Mouse (Mus musculus) MEL (cell line): Measurements from ENCODE around the gene Nkx2-1. TPM values are rescaled to one million over a fixed set of nuclear protein-coding genes. Genes with fewer than 3 reads are reported as not detected.

Experiments
- DNase-seq: peaks from one replicate; pipeline ENCODE4 v3.0.0; 2011; ENCODE audit warnings: low read depth, low spot score
- H3K27ac ChIP-seq: 2 replicates; pipeline ENCODE4 v1.5.1; 2012; ENCODE audit warnings: low read depth, mild to moderate bottlenecking, control low read depth, low read length, moderate library complexity; ENCODE audit not compliant: control insufficient read depth
- H3K27me3 ChIP-seq, 2 experiments: fragments of 150-350 bp in 1 of 2; sonication (generic) in 1 of 2; 2 replicates each; pipeline ENCODE4 v1.6.1; 2012; ENCODE audit warnings: low read length in 2 of 2, mild to moderate bottlenecking in 2 of 2, improper control_type of control experiment in 1 of 2, moderate library complexity in 1 of 2; ENCODE audit not compliant: insufficient read depth in 2 of 2, control insufficient read depth in 1 of 2
- H3K36me3 ChIP-seq, 2 experiments: 2 replicates each; pipeline ENCODE4 v1.6.1; 2012 to 2014; ENCODE audit warnings: low read length in 2 of 2, improper control_type of control experiment in 1 of 2, inconsistent platforms in 1 of 2, mild to moderate bottlenecking in 1 of 2; ENCODE audit not compliant: insufficient read depth in 2 of 2, control insufficient read depth in 1 of 2
- H3K4me1 ChIP-seq, 2 experiments: fragments of 150-350 bp in 1 of 2; sonication (generic) in 1 of 2; 2 replicates each; pipeline ENCODE4 v1.6.1; 2012; ENCODE audit warnings: low read length in 2 of 2, improper control_type of control experiment in 1 of 2, mild to moderate bottlenecking in 1 of 2; ENCODE audit not compliant: insufficient read depth in 2 of 2, control insufficient read depth in 1 of 2
- H3K4me3 ChIP-seq, 2 experiments: fragments of 150-350 bp in 1 of 2; sonication (generic) in 1 of 2; 2 replicates each; pipeline ENCODE4 v1.5.1; 2012; ENCODE audit warnings: low read depth in 2 of 2, low read length in 2 of 2, mild to moderate bottlenecking in 2 of 2, moderate library complexity in 2 of 2, control low read depth in 1 of 2, improper control_type of control experiment in 1 of 2; ENCODE audit not compliant: control insufficient read depth in 1 of 2, insufficient read depth in 1 of 2
- H3K79me2 ChIP-seq: 2 replicates; pipeline ENCODE4 v1.6.1; 2012; ENCODE audit warnings: mild to moderate bottlenecking, low read length, moderate library complexity; ENCODE audit not compliant: control insufficient read depth, poor library complexity, insufficient read depth
- H3K9ac ChIP-seq: 2 replicates; pipeline ENCODE4 v1.6.1; 2012; ENCODE audit warnings: low read depth, mild to moderate bottlenecking, control low read depth, low read length, moderate library complexity; ENCODE audit not compliant: control insufficient read depth, poor library complexity, severe bottlenecking
- H3K9me3 ChIP-seq: fragments of 150-350 bp; sonication (generic); replicated peaks from 2 replicates; pipeline ENCODE4 v1.6.1; 2012; ENCODE audit warnings: mild to moderate bottlenecking, low read length, improper control_type of control experiment, moderate library complexity; ENCODE audit not compliant: insufficient read depth
- BHLHE40 ChIP-seq: IDR thresholded peaks from 2 replicates; pipeline ENCODE4 v1.6.1; 2012; ENCODE audit warnings: low read depth, mild to moderate bottlenecking, inconsistent platforms, low read length, improper control_type of control experiment, borderline replicate concordance
- CHD1 ChIP-seq: IDR thresholded peaks from 2 replicates; pipeline ENCODE4 v1.6.1; 2012; ENCODE audit warnings: low read depth, mild to moderate bottlenecking, inconsistent platforms, low read length, improper control_type of control experiment
- CHD2 ChIP-seq: IDR thresholded peaks from 2 replicates; pipeline ENCODE4 v1.6.1; 2011; ENCODE audit warnings: low read length, improper control_type of control experiment
- CTCF ChIP-seq, 3 experiments: IDR thresholded peaks in 2 of 3; conservative IDR thresholded peaks in 1 of 3; 2 replicates each; pipeline ENCODE4 v1.5.1; 2011 to 2012; ENCODE audit warnings: low read length in 3 of 3, low read depth in 2 of 3, mild to moderate bottlenecking in 2 of 3, improper control_type of control experiment in 1 of 3, inconsistent platforms in 1 of 3, mixed read lengths in 1 of 3, moderate library complexity in 1 of 3; ENCODE audit not compliant: control insufficient read depth in 1 of 3, insufficient read depth in 1 of 3, poor library complexity in 1 of 3, severe bottlenecking in 1 of 3
- E2F4 ChIP-seq: IDR thresholded peaks from 2 replicates; pipeline ENCODE4 v1.6.1; 2011; ENCODE audit warnings: low read depth, low read length, improper control_type of control experiment, borderline replicate concordance
- EP300 ChIP-seq, 2 experiments: IDR thresholded peaks; 2 replicates each; pipeline ENCODE4 v1.6.1; 2011; ENCODE audit warnings: improper control_type of control experiment in 2 of 2, low read length in 2 of 2, low read depth in 1 of 2, mild to moderate bottlenecking in 1 of 2
- GABPA ChIP-seq: IDR thresholded peaks from 2 replicates; pipeline ENCODE4 v1.6.1; 2012; ENCODE audit warnings: low read depth, mild to moderate bottlenecking, inconsistent platforms, low read length, improper control_type of control experiment, moderate library complexity
- GATA1 ChIP-seq: IDR thresholded peaks from 2 replicates; pipeline ENCODE4 v1.6.1; 2011; ENCODE audit warnings: low read depth, low read length, improper control_type of control experiment
- JUND ChIP-seq: IDR thresholded peaks from 2 replicates; pipeline ENCODE4 v1.6.1; 2011; ENCODE audit warnings: low read depth, mild to moderate bottlenecking, improper control_type of control experiment, low read length
- KAT2A ChIP-seq: conservative IDR thresholded peaks from 2 replicates; pipeline ENCODE4 v1.6.1; 2012; ENCODE audit warnings: low read depth, low read length, improper control_type of control experiment, inconsistent platforms
- MAFK ChIP-seq: IDR thresholded peaks from 2 replicates; pipeline ENCODE4 v1.6.1; 2011; ENCODE audit warnings: low read depth, mild to moderate bottlenecking, low read length, improper control_type of control experiment, borderline replicate concordance
- MAX ChIP-seq: IDR thresholded peaks from 2 replicates; pipeline ENCODE4 v1.6.1; 2011; ENCODE audit warnings: low read length, improper control_type of control experiment
- MAZ ChIP-seq: IDR thresholded peaks from 2 replicates; pipeline ENCODE4 v1.6.1; 2012; ENCODE audit warnings: low read depth, mild to moderate bottlenecking, inconsistent platforms, low read length, improper control_type of control experiment
- MEF2A ChIP-seq: IDR thresholded peaks from 2 replicates; pipeline ENCODE4 v1.6.1; 2014; ENCODE audit warnings: low read depth, mild to moderate bottlenecking, inconsistent platforms, low read length, improper control_type of control experiment; ENCODE audit not compliant: poor library complexity, insufficient replicate concordance, severe bottlenecking; ENCODE audit errors: extremely low read depth
- MYB ChIP-seq: IDR thresholded peaks from 2 replicates; pipeline ENCODE4 v1.6.1; 2011; ENCODE audit warnings: mild to moderate bottlenecking, low read depth, low read length, improper control_type of control experiment
- MYC ChIP-seq: IDR thresholded peaks from 2 replicates; pipeline ENCODE4 v1.6.1; 2011; ENCODE audit warnings: low read depth, mild to moderate bottlenecking, low read length, improper control_type of control experiment, moderate library complexity
- NELFE ChIP-seq: IDR thresholded peaks from 2 replicates; pipeline ENCODE4 v1.6.1; 2011; ENCODE audit warnings: low read depth, low read length, improper control_type of control experiment
- NRF1 ChIP-seq: IDR thresholded peaks from 2 replicates; pipeline ENCODE4 v1.6.1; 2014; ENCODE audit warnings: low read depth, mild to moderate bottlenecking, inconsistent platforms, low read length, improper control_type of control experiment, moderate library complexity; ENCODE audit not compliant: poor library complexity, insufficient read depth, severe bottlenecking
- POLR2AphosphoS2 ChIP-seq: IDR thresholded peaks from 2 replicates; pipeline ENCODE4 v1.6.1; 2011; ENCODE audit warnings: low read length, improper control_type of control experiment
- SMC3 ChIP-seq: IDR thresholded peaks from 2 replicates; pipeline ENCODE4 v1.6.1; 2011; ENCODE audit warnings: low read depth, low read length, improper control_type of control experiment
- TBP ChIP-seq: IDR thresholded peaks from 2 replicates; pipeline ENCODE4 v1.8.0; 2011; ENCODE audit warnings: low read depth, low read length, improper control_type of control experiment
- USF2 ChIP-seq, 2 experiments: IDR thresholded peaks; 2 replicates each; pipeline ENCODE4 v1.6.1; 2011 to 2012; ENCODE audit warnings: improper control_type of control experiment in 2 of 2, low read length in 2 of 2, borderline replicate concordance in 1 of 2, inconsistent platforms in 1 of 2, low read depth in 1 of 2, mild to moderate bottlenecking in 1 of 2; ENCODE audit not compliant: insufficient read depth in 1 of 2
- ZC3H11A ChIP-seq: IDR thresholded peaks from 2 replicates; pipeline ENCODE4 v1.6.1; 2012; ENCODE audit warnings: low read depth, mild to moderate bottlenecking, inconsistent platforms, low read length, improper control_type of control experiment
- ZKSCAN1 ChIP-seq: IDR thresholded peaks from 2 replicates; pipeline ENCODE4 v1.6.1; 2012; ENCODE audit warnings: low read depth, mild to moderate bottlenecking, inconsistent platforms, low read length, improper control_type of control experiment, moderate library complexity
- ZMIZ1 ChIP-seq: IDR thresholded peaks from 2 replicates; pipeline ENCODE4 v1.6.1; 2012; ENCODE audit warnings: low read depth, mild to moderate bottlenecking, inconsistent platforms, low read length, improper control_type of control experiment, moderate library complexity
- polyA plus RNA-seq, 2 experiments: library from polyadenylated mRNA; stranded (reverse) in 1 of 2; unstranded in 1 of 2; fragments of >175 nt in 1 of 2; fragments of >200 nt in 1 of 2; gene quantifications; 2 replicates each; pipeline versions ENCODE4 v1.2.1 to v1.2.4; 2012; ENCODE audit warnings: low replicate concordance in 2 of 2, low read depth in 1 of 2; ENCODE audit not compliant: insufficient read length in 2 of 2, insufficient read depth in 1 of 2, missing spikeins in 1 of 2
- total RNA-seq: library from RNA; depleted of rRNA; stranded (reverse); fragments of 300-350 nt; gene quantifications from 2 replicates; pipeline ENCODE4 v1.2.3, GENCODE M21; 2012

Nkx2-1 gene
- total and polyA plus RNA-seq, 3 experiments = not detected

- TF ChIP-seq CHD2 (no peak), EP300 (IDR thresholded peaks at IDR 0.05; ENCODE audit: low read depth in 1 of 2, low read length in 2 of 2) (no peak), POLR2AphosphoS2 (no peak), MYB (no peak), BHLHE40 (no peak), CHD1 (no peak), MAFK (no peak), MEF2A (no peak), ZC3H11A (no peak), JUND (no peak), MAZ (no peak), SMC3 (no peak), MAX (no peak), NELFE (no peak)
- H3K4me1 ChIP-seq = no peaks in the 10 kb centered on the region
- H3K4me3 ChIP-seq = no peak overlapping the region
- H3K9ac ChIP-seq = no peak overlapping the region
- no peaks in the 10 kb centered on the region for H3K9me3 ChIP-seq
- H3K27me3 ChIP-seq = no peaks in the 10 kb centered on the region; a peak in 1 of 4 replicates
- no peak for DNase-seq
- H3K36me3 ChIP-seq = no peaks in the 10 kb centered on the region
- H3K27ac ChIP-seq = no peak overlapping the region
- H3K79me2 ChIP-seq = no peaks in the 10 kb centered on the region
Measured at GRCm38 (mm10) chr12:56529931-56530330, 6.8 kb downstream of the Nkx2-1 start.

GRCm38 (mm10) chr12:56528881-56529681 lies 7.6 kb downstream of the Nkx2-1 start:
- H3K4me3 ChIP-seq = no peak overlapping the region
- no peaks in the 10 kb centered on the region for H3K4me1 ChIP-seq
- H3K79me2 ChIP-seq = no peaks in the 10 kb centered on the region
- no peaks in the 10 kb centered on the region; a peak in 1 of 4 replicates for H3K27me3 ChIP-seq
- H3K36me3 ChIP-seq = no peaks in the 10 kb centered on the region
- DNase-seq = no peak
- no peaks in the 10 kb centered on the region for H3K9me3 ChIP-seq
- TF ChIP-seq ZC3H11A (no peak), EP300 (IDR thresholded peaks at IDR 0.05; ENCODE audit: low read depth in 1 of 2, low read length in 2 of 2) (no peak), MAFK (no peak), E2F4 (no peak), SMC3 (no peak), MYC (no peak), ZKSCAN1 (no peak), JUND (no peak), BHLHE40 (no peak), KAT2A (no peak), TBP (no peak), CTCF (IDR thresholded peaks at IDR 0.05 in 2 of 3, conservative IDR thresholded peaks at IDR 0.05 in 1 of 3; ENCODE audit: control insufficient read depth in 1 of 3, insufficient read depth in 1 of 3, low read depth in 2 of 3, low read length in 3 of 3, poor library complexity in 1 of 3, severe bottlenecking in 1 of 3) (no peak), ZMIZ1 (no peak), MAX (no peak), GABPA (no peak), NRF1 (no peak), USF2 (IDR thresholded peaks at IDR 0.05; ENCODE audit: borderline replicate concordance in 1 of 2, insufficient read depth in 1 of 2, low read depth in 1 of 2, low read length in 2 of 2) (no peak), POLR2AphosphoS2 (no peak), CHD2 (no peak), GATA1 (no peak)
- H3K27ac ChIP-seq = no peak overlapping the region
- H3K9ac ChIP-seq = no peak overlapping the region
